Mouse (Mus musculus) cerebellum, adult 8-10 months (tissue): ENCODE measurements around the gene H2-DMb2.
A peak's percentile ranks its signal among the peaks of the same experiment; 100 is the strongest.

ENCODE experiments used
- DNase-seq: peaks from one replicate; pipeline ENCODE4 v3.0.0; 2022

H2-DMb2 gene

DNA sequence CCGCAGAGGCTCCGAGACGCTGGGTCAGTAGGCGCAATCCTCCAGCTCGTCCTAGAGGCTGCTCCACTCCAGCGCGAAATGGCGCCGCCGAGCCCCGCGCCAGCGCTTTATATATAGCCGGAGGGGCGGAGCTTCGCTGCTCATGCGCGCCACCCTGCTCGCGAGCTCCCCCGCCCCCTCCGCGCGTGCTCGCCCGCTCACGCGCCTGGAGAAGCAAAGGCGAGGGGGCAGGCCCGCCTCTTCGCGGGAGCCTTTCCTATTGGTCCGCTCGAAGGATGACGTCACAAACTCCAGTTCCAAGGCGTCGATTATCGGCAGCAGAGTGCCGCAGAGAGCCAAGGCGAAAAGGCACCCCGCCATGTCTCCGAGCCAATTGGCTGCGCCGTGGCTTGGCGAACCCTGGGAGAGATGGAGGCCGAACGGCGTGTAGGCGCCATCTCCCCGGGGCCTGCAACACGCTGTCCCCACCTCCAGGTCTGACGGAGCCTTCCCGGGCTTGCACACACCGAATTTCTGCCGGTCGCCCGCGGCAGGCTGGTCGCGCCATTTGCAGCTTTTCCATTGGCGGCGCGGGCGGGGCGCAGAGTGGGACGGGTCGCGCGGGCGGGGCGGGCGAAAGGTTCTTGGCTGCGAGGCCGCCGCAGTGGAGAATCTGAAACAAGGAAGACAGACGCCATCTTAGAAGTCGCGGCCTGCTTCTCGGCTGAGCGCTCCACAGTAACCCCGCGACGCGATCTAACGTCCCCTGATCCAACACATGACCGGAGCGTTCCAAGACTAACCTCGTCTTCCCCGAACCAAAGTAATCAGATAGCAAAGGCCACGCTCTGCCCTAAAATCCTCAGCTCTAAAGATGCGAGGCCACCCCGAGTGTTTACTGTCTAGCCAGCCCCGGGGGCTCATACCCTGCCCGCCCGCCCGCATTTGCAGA, 23.6 kb upstream of the H2-DMb2 start, which contains the start of gene H2-DMa:
Gene H2-DMa, plus strand, starts transcription at position 293 of the 931 bp plus-strand sequence.
- peak; percentile 98 for DNase-seq

DNA sequence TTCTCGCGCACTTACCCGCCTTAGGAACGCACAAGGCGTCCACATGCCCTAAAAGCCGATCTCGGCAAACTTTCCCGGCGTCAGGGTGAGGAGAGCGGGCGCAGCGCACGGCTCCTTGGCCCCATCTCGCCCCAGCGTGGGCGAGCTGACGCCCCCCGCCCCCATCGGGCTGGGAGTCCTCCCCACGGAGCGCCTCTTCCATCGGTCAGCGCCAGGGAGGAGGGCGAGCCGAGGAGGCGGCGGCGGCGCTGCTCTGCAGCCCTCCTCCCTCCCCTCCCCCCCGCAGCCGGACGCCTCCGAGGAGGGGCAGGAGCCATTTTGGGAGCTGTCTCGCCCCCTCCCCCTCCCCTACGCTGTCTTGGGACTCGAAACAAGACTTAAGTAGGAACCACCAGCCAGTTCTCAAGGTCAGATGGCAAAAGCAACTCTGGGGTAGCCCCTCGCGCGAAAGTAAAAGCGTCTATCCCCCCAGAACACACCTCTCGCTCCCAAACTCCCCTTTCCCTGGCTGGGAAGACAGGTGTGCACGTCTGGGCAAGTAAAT, 22.9 kb upstream of the H2-DMb2 start:
- peak; percentile 88 for DNase-seq

DNA sequence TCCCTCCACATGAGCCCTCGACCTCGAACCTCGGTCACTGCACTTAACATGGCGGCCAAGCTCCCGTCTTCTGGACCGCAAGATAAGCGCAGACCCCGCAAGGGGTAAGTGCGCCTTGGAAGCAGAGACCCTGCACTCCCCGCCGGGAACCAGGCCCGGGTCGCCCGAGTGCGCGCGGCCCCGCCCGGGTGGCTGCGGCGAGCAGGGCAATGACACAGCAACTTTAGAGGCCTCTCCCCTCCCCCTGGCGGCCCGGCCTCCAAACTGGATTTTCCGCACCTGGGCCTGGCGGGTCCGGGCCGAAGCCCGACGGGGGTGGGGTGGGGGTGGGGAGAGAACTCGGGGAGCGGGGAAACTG, 22.3 kb upstream of the H2-DMb2 start:
- peak; percentile 85 for DNase-seq

DNA sequence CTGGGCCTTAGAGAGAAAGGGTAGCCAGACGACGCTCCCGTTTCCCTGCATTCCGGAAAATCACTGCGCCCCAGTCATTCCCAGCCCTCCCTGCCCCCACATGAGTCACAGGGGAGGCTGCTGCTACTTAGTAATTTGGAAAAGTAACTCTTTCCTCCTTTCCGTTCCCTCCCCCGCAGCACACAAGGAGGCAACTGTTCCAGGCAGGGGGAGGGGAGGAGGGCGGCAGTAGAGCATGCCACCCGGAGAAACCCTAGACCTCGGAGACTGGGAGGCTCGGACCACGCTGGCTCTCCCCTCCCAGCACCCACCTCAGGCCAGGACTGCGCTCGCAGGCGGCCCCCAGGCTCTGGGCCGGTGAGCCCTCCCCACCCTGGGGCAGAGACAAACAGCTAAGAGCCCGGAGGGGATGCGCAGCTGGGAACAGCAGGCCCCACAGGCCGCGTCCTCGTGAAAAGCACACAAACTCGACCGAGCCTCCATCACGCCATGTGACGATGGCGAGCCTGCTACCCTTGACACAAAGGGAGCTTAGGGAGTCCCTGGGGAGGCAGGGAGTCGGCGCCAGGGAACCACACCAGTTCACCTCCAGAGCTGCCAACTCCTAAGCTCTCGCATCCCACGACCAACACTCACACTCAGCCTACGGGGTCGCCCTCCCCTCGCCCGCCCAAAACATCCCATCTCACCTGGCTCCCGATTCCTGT, 21.8 kb upstream of the H2-DMb2 start:
- DNase-seq = peak; percentile 83

DNA sequence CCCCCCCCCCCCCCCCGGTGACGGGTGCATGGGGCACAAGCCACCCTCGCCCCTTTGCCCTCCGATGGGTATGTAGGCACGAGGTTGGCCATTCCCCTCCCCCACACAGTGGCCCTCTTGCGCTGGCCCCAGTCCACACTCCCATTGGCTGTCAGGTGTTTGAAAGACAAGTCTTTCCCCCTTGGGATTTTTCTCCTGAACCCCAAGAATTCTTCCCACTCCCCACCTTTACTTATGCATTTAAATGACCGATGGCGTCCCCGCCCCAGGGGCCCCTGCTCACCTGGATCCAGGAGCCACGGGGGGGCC, 21.3 kb upstream of the H2-DMb2 start:
- DNase-seq = peak; percentile 81

DNA sequence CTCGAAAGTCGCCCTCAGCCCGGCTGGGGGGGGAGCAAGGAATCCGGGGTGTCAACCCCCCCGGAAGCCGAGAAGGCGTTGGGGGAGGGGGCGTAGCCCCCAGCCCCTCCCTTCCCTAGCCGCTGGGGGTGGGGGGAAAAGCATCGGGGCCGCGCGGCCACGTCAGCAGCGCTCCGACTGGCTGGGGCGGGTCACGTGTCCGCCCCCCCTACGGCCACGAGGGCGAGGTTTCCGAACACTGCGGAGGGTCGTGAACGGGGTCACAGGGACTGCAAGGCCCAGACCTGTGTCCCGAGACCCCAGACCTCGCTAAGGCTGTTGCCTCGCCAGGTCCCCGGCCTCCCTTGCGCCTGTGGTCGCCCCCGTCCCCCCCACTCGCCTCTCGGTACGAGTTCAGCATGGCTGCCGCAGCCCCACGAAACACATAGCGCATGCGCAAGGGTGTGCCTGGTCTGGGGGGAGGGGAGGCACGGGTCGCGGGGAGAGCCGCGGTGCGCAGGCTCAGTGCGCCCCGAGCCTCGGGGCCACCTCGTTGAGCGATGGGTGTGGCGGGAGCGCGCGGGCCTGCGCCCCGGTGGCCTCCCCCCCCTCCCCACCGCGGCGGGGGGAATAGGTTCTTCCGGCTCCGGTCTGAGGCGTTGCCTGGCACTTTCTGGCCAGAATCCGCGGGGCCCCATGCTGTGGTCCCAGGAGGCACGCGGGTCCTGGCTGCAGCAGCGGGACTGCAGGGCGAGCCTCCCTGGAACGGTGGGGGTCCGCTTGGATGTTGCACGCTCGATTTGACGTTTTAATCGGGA, 20.7 kb upstream of the H2-DMb2 start, which contains the start of gene Brd2:
Gene Brd2, minus strand, starts transcription at position 447 of the 797 bp plus-strand sequence.
- DNase-seq = peak; percentile 98

DNA sequence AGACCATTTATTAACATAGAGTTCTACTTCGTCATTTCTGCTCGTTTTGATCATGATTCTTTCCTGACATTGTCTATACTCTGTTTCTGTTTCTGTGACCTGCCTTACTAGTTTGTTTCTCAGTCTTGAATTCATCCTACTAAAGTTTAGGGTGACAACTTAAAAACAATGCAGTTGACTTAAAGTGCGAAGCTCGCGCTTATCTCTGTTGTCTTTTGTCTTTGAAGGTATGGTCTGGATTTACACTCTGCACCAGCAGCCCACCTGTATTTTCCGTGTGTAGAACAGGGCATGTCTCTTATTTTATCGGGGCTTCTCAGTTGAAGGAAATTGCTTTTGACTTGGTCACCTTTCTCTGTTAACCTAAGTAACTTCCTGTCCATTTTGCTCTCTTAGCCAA, 20.0 kb upstream of the H2-DMb2 start:
- peak; percentile 22 for DNase-seq

DNA sequence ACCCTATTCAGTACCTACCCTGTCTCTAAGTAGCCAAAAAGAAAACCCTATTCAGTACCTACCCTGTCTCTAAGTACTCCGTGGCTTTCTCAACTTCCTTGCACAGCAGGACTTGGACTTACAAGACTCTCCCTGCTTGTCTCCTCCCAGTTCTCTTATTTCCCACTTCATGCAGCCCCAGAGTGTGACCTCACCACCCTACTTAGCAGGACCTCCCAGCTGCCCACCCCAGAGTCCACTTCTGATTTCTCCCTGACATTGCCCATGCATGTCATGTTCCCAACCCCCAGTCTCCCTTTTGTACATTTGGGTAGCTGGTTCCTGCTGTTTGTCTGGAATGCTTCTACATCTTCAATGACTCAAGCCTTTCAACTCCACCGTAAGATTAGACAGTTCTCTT, 19.6 kb upstream of the H2-DMb2 start:
- peak; percentile 28 for DNase-seq

DNA sequence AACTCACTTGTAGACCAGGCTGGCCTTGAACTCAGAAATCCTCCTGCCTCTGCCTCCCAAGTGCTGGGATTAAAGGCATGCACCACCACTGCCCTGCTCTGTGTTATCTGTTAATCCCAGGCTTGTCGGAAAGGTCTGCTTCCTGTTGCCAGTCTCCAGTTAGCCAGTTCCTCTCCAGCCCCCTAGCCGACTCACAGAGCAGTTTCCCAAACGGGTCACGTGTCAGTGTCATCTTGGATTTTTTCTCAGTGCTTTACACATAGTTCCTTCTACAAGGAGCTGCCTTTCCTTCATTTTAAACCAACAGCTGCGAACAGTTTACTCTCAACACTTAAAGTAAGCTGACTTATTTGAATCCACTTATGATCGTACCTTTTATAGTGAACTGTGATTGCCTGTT, 18.5 kb upstream of the H2-DMb2 start:
- peak; percentile 11 for DNase-seq

DNA sequence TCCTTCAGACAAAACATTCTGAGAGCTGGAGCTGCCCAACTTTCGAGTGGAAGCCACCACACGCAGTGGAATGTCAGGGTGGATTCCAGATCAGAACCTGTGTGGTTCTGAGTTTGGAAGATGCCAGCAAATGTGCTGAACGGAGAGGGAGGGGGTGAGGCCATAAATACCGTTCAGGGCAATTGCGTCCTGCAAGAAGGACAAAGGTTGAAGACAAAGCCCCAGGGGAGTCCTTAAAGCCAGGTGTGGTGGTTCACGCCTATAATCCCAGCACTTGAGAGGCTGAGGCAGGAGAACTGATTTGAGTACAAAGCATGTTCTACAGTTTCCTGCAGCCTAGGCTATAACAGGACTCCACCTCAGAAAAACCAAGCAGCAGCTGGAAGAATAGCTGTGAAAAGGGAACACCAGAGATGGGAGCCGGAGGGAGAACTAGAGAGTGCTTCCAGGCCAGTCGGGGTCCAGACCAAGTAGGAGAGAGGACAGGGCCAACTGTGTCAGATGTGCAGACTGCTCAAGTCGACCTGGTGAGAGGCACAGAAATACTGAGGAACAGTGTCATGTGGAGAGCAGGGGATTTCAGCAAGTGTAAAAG, 16.2 kb upstream of the H2-DMb2 start:
- DNase-seq = peak; percentile 9

DNA sequence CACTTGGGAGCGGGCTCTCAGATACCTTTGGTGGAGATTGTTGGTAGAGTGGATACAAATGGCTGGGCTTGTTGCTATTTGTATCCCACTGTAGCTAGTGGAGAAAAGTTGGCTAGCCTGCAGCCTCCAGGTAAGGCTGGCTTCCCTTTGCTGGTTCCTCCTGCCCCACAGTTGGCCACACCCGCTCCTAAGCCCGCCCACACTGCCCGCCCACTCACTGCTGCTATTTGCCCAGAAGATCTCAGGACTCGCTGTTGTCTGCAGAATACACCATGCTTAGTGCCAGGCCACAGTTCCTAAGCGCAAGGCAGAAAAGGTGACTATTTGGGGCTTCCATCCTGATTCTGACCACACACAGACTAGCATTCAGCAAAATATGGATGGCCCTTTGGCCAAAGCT, 15.6 kb upstream of the H2-DMb2 start:
- peak; percentile 51 for DNase-seq

DNA sequence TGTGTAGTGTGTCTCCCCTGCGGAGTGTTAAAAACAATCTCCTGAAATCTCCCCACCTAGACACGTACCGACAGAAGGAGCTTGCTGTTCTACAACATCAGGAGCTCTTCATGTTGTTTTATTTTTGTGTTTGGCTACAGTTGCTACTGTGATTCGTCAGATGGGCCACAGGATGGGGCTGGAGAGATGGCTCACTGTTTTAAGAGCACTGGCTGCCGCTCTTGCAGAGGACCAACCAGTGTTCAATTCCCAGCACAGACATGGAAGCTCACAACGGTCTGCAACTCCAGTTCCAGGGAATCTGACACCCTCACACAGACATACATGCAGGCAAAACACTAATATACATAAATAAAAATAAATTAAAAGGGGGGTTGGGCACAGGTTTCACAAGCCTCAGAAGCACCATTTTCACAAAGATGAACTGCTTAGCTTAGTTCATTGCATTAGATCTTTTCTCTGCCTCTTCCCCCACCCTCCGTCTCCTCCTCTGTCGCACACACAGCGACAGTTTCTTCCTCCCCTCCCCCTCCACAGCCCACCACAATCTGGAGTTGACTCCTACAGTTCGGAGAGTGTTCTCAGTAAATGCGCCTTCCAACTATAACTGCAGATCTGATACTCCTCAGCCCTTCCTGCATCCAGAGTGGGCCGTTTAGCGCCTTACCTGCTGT, 14.7 kb upstream of the H2-DMb2 start:
- DNase-seq = no peak

DNA sequence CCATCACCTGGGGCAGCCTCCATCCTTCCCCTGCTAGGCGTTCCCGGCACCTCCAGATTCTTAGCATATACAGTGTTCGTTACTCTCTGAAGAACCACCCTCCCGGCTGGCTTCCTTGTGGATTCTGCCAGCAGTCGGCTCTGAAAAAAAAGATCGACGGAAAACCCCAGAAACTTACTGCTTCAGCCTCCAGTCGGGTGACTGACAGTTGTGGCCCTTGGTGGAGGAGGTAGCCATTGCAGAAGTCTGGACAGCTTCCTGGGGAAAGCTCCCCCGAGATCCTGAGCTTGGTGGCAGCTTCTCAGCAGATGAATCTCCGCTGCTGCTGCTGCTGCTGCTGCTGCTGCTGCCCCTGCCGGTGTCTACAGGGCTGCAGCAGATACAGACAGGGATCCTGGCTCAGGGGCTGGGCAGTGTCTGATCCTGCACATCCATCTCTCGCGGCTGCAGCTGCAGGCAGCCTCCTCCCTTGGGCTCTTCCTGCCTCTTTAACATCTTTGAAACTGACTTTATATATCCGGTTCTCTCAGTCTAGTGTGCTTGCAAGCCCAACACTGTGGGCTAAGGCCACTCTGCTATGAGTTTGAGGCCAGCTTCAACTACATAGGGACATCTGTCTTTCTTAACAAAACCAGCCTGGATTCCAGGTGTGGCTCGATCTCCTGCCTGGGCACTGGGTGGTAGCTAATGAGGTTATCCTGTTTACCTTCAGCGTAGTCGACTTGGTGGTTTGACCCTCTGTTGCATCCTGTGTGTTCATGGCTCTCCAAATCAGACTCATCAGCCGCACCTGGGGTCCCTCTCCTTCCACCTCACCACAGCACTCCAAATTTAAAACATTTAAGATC, 13.9 kb upstream of the H2-DMb2 start:
- DNase-seq = no peak

DNA sequence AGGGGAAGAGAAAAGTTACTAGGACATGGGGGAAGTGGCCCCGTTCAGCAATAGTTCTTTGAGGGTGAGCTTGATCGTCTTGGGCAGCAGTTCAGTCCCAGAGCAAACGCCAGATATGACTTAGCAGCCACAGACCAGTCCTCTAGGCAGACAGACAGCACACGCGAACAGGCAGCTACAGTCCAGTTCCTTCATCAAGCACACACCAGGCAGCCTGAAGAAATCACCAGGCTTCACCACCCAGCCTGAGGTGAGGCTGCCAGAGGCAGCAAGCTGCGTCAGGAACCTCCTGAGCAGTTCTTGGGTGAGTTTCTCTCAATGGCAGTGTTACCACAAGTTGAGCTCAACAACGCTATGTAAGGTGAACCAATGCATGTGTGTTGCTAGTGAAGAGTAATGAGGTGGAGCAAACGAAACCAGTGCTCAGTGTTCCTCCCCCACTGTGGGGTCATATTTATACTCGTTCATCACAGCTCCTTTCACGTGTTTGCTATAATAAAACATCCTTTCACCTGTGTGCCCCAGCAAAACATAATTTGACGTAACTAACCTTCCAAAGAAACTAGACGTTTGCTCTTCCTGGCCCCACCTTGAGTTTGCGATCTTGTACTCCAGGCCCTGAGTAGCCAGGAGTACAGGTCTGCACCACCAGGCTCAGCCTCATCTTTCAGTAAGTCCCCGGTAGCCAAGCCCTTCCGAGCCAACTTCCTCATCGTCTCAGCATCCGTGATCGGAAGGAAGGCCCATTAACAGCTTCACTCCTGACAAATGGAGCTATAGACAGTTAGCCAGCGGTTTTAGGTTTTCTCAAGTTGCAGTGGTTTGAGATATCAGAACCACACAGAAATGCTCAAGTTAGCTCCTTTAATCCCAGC, 12.8 kb upstream of the H2-DMb2 start:
- no peak for DNase-seq

DNA sequence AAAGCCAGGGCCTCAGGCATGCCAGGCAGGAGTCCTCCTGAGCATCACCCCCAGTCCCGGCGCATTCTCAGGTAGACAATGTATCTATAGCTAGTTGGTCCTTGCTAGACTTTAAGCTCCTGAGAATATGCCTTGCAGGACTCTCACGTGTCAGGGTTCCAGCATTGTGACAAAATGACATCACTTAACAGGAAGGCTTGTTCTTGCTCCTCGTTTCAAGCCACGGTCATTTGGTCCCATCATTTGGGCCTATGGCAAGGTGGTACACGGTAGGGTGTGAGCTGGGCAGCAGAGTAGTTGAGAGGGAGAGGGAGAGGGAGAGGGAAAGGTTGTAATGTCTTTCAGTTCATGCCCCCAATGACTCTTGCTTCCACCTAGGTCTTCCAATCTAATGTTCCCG, 11.2 kb upstream of the H2-DMb2 start:
- no peak for DNase-seq

DNA sequence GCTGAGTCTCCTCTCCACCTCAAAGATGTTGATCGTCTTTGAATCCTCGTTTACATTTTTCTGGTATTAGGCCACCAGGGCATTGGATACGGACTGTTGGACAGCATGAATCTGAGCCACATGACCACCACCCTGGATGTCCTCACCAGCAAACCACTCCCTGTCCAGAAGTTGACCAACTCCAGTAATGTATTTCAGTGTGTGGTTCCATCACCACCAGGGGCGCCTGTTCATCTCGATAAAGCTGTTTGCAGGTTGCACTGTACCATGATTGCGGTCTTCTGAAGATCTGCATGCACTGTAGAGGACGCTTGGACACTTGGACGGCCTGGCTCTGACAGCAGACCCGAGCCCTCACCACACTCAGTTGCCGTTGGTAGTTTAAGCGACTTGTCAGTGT, 9.8 kb upstream of the H2-DMb2 start:
- DNase-seq = no peak

DNA sequence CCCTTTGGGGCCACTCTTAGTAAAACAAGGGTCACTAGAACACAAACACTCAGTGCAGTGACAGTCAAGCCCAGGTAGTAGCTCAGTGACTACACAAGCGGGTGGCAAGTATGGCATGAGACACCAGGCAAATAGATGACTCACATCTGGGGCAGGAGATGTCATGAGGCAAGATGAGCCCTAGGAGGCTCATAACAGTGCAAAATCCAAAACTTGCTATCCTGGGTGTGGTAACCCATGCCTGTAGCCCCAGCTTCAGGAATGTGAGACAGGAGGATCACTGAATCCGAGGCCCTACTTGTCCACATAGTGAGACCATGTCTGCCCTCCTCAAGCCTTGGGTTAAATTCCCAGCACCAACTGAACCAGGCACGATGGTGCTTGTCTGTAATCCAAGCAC, 8.7 kb upstream of the H2-DMb2 start:
- DNase-seq = peak; percentile 15

DNA sequence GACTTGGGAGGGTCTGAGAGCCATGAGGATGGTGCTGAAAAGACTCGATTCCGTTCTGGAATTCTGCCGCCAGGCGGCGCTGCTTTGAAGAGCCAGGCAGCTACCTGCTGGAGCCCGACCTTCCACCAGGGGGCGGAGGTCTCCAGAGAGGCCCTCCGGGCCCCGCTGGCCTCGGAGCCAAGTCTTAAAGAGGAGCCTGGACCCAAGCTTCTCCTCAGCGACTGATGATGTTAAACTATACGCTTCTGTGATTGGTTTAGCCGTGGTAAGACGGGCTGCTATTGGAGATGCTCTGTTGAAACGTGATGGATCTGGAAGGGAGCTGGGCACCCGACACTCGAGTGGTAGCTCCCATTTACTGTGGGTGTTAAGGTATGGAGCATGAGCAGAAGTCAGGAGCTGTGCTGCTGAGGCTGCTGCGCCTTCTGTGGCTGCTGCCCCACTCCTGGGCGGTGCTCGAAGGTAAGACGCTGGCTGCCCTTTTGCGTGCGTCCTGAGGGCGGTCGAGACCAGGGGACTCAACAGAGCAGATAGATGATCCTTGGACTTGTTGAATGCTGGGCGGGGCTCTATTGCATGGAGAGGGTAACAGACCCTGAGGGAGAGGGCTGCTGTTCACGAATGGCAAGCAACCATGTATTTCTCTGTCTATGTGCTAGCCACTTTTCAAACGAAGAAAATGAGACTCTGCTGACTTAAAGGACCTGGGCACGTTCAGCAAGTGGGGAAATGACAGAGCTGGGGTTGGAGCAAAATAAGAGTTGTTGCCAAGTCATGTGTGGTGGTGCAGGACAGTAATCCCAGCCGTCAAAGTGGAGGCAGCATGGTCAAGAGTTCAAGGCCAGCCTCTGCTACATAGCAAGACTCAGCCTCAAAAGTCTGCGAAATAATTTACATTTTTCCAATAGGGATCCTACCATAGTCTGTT, 7.5 kb upstream of the H2-DMb2 start:
- DNase-seq = peak; percentile 99

DNA sequence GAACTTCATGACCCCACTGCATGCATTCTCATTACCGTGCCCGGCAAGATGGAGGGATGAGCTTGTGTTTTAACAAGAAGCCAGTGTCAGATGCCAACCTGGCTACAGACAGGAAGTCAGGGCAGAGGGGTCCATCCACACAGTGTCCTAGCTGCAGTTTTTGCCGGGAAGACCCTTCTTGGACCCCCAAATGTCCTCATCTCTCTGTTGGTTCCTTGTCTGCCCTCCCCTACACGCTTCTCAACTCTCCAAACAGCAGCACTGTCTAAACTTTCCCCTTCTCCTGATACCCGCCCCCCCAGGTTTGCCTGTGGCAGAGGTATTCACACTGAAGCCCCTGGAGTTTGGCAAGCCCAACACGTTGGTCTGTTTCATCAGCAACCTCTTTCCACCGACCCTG, 5.5 kb upstream of the H2-DMb2 start:
- no peak for DNase-seq
